Mouse (Mus musculus) brain, embryonic 14.5 days (tissue): ENCODE data around the gene Garem2.

Experiments
- CTCF ChIP-seq: fragments of 200-500 bp; IDR thresholded peaks from 2 replicates; pipeline ENCODE4 v1.5.1; 2012; ENCODE audit warnings: inconsistent platforms, mild to moderate bottlenecking, moderate library complexity, borderline replicate concordance; ENCODE audit not compliant: insufficient read depth, insufficient read length; ENCODE audit errors: extremely low read depth
- POLR2A ChIP-seq: fragments of 200-500 bp; IDR thresholded peaks from 2 replicates; pipeline ENCODE4 v1.6.1; 2012; ENCODE audit warnings: mild to moderate bottlenecking, inconsistent platforms, borderline replicate concordance; ENCODE audit not compliant: poor library complexity, insufficient read depth, insufficient read length, severe bottlenecking; ENCODE audit errors: extremely low read depth

- no peak for TF ChIP-seq POLR2A
- 0 out of 2 replicates have a peak, but pooled peaks have one; percentile 8 for TF ChIP-seq CTCF
Observed at GRCm38 (mm10) chr5:30112533-30113068, 7.6 kb downstream of the Garem2 start.
